Mouse (Mus musculus) cortical plate, adult 2 months (tissue): Measurements from ENCODE around the gene Myadml2. TPM values are rescaled to one million over a fixed set of nuclear protein-coding genes. Genes with fewer than 3 reads are reported as not detected.
A peak's percentile ranks its signal among the peaks of the same experiment; 100 is the strongest.

Source experiments
- H3K27ac ChIP-seq: fragments of 200-500 bp; 2 replicates; pipeline ENCODE4 v1.5.1; 2012; ENCODE audit warnings: low read length, control low read depth, inconsistent platforms; ENCODE audit not compliant: insufficient read depth
- H3K4me1 ChIP-seq: fragments of 200-500 bp; 2 replicates; pipeline ENCODE4 v1.6.1; 2011; ENCODE audit warnings: low read length; ENCODE audit not compliant: control insufficient read depth, insufficient read depth
- H3K4me3 ChIP-seq: fragments of 200-500 bp; 2 replicates; pipeline ENCODE4 v1.5.1; 2011; ENCODE audit warnings: mild to moderate bottlenecking, low read length, control low read depth; ENCODE audit not compliant: insufficient read depth
- CTCF ChIP-seq: fragments of 200-500 bp; IDR thresholded peaks from 2 replicates; pipeline ENCODE4 v1.5.1; 2011; ENCODE audit warnings: mild to moderate bottlenecking, control low read depth, low read length; ENCODE audit not compliant: insufficient read depth; ENCODE audit errors: extremely low read depth
- POLR2A ChIP-seq: fragments of 200-500 bp; IDR thresholded peaks from 2 replicates; pipeline ENCODE4 v1.6.1; 2011; ENCODE audit warnings: mild to moderate bottlenecking, low read length, control low read depth; ENCODE audit not compliant: insufficient read depth; ENCODE audit errors: extremely low read depth
- polyA plus RNA-seq: library from polyadenylated mRNA; depleted of rRNA; stranded (reverse); fragments of >200 nt; gene quantifications from 2 replicates; pipeline ENCODE4 v1.2.3, GENCODE M21; 2012

Myadml2 gene
- polyA plus RNA-seq, 1 experiment = 3.4 TPM

DNA sequence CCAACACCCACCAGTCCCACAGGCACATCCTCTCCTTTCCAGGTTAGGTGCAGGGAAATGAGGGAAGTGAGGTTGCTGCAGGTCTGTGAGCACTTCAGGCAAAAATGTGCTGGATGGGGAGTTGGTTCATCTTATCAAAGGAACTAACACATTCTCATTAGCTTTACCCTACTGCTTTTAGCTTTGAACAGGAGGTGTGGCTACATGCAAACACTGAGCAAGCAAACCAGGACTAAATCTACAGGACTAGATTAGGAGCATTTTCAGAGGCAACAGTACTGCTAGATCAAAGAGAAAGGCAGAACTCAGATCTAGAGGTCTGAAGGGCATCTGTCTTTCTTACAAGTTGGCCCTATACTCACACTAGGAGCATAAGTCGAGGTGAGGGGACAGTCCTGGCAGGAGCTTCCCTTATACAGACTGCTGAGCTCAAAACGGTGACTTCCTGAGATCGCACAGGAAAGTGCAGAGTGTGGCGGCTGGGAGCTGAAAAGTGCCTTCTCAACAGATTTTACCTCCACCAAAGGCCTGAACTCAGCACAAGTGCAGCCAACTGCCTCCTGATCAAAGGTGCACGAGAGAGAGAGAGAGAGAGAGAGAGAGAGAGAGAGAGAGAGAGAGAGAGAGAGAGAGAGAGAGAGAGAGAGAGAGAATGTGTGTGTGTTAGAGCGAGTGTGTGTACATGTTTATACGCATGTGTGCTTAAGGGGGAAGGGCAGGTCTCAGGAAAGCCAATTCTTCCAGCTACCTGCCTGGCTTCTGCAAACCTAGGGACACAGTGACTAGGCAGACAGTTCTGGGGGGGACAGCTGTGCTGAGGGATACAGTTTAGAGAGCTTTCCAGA is 16.9 kb downstream of the Myadml2 start:
- TF ChIP-seq POLR2A (no peak), CTCF (no peak)
- Histone ChIP-seq H3K4me1 (peaks cover 13% of the 10 kb centered on the region), H3K27ac (peak overlapping the region; percentile 88), H3K4me3 (peak overlapping the region; percentile 67; the same call in 1 of the 2 replicates)

GRCm38 (mm10) chr11:120630401-120630871 is 17.5 kb downstream of the Myadml2 start:
- Histone ChIP-seq H3K27ac (peak overlapping the region; percentile 88), H3K4me1 (peaks cover 13% of the 10 kb centered on the region), H3K4me3 (no peak overlapping the region)
- TF ChIP-seq CTCF = no peak
- TF ChIP-seq POLR2A = no peak

DNA sequence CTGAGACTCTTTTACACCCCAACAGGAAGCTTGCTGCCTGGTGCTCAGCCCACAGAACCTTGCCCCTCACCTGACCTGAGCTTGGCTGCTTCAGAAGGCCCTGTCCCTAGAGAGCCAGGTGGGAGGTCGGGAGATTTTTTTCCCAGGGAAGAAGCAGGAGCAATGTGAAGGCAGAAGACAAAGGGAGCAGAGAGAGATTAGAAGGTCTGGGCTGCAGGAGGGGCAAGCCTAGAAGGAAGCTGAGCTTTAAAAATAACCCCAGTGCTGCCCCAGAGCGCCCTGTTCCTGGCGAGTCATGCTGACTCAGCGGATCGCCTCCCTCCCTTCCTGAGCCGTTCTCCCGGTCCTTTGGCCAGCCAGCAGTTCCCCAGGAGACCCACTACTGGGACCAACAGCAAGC is 18.0 kb downstream of the Myadml2 start:
- peaks cover 16% of the 10 kb centered on the region for H3K4me1 ChIP-seq
- peak overlapping the region; percentile 23; the same call in 1 of the 2 replicates for H3K4me3 ChIP-seq
- peak overlapping the region; percentile 88 for H3K27ac ChIP-seq
- TF ChIP-seq CTCF (no peak), POLR2A (no peak)

GRCm38 (mm10) chr11:120629341-120629730 is 18.6 kb downstream of the Myadml2 start:
- H3K27ac ChIP-seq = peak overlapping the region; percentile 86
- peak overlapping the region; percentile 23; the same call in 1 of the 2 replicates for H3K4me3 ChIP-seq
- TF ChIP-seq CTCF (no peak), POLR2A (0 out of 2 replicates have a peak, but pooled peaks have one; percentile 36)
- peaks cover 16% of the 10 kb centered on the region for H3K4me1 ChIP-seq

DNA sequence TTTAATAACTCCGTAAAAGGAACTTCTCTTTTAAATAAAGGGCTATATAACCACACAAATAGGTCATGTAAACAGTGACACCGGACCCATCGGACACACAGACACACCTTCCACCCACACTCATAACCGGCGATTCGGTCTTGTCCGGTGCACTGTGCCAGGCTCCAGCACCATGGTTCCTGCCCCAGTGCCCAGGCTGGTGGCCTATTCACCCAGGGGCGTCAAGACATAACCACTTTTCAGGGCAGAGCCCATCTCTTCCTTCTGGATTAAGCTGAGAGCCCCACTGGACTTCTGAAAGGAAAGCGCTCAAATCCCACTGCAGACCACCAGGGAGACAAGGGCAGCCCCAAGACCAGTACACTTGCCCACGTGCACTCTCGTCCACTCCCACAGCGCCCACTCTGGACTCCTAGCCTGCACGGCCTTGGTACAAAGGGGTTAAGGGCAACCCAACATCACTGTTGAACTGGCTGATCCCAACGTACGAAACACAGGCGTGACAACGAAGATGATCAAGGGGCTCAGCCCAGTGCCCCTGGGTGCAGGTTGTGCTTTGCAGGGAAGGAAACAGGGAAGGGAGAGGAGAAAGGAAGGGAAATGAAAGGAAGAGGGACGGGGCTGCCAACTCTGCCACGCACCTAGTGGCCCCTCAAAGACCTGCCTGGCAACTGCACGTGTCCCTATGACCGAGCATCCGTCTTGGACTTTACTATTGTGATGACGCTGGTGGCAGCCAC is 19.2 kb downstream of the Myadml2 start:
- TF ChIP-seq CTCF = no peak
- no peak for TF ChIP-seq POLR2A
- Histone ChIP-seq H3K4me3 (no peak overlapping the region), H3K4me1 (peaks cover 14% of the 10 kb centered on the region), H3K27ac (no peak overlapping the region)

DNA sequence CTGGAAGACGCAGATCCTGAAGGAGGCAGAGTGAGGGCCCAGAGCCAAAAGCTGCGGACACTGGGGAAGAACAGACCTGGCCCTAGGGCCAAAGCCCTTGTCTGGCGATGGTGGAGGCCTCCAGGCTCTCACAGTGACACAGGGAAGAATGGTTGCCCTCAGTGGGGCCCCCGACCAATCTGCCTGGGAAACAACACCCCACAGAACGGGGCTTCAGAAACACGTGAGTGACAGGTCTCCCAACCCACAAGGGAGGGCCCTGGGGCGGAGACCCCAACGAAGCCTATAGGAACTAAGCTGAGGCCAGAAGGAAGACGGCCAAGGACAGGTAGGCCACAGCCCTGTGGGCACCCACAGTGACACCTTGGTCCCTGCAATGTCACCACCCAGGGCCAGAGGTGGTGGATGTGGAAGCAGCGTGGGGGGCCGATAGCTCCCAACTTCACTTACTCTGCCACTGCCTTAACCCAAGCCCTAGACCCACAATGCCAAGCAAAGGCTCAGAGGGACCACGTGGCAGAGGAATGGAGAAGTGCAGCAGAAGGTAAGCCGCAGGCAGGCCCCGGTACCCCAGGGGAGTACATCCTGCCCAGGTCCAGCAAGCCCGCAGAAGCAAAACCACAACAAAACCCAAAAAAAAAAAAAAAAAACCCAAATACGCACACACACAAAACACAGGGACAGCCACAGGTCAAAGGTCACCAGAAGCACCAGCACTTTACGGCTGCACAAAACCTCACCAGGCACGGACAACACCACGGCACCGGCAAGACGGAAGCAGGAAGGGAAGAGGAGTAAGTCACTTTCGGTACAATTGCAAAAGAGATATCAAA is 20.3 kb downstream of the Myadml2 start:
- no peak overlapping the region for H3K4me3 ChIP-seq
- H3K4me1 ChIP-seq = peaks cover 14% of the 10 kb centered on the region
- H3K27ac ChIP-seq = no peak overlapping the region
- no peak for TF ChIP-seq CTCF
- TF ChIP-seq POLR2A = no peak

- no peak for TF ChIP-seq POLR2A
- TF ChIP-seq CTCF = no peak
- H3K4me1 ChIP-seq = peaks cover 13% of the 10 kb centered on the region
Measured at GRCm38 (mm10) chr11:120626785-120627467, 21.0 kb downstream of the Myadml2 start.

GRCm38 (mm10) chr11:120625152-120625775 is 22.7 kb downstream of the Myadml2 start, which contains the start of gene Sirt7:
Gene Sirt7, minus strand, starts transcription at chr11:120625240.
- H3K4me3 ChIP-seq = peak within 1 kb of the TSS; percentile 52
- no peak for TF ChIP-seq POLR2A
- no peak for TF ChIP-seq CTCF
- peak within 1 kb of the TSS; percentile 41 for H3K27ac ChIP-seq
- peaks cover 4% of the 10 kb centered on the region for H3K4me1 ChIP-seq

More at GRCm38 (mm10) chr11:120626785-120627467, 21.0 kb downstream of the Myadml2 start:
- H3K27ac ChIP-seq = no peak overlapping the region
- no peak overlapping the region for H3K4me3 ChIP-seq
